In genomic region chr2:31245051-31245450, GRCm38 (mm10) we compare ENCODE assay signal across 8 mouse cellular contexts. TPM values are rescaled to one million over a fixed set of nuclear protein-coding genes. Genes with fewer than 3 reads are reported as not detected.
A peak's percentile ranks its signal among the peaks of the same experiment; 100 is the strongest.
DNase-seq lines count a peak whose midpoint lies in the region; ATAC-seq and TF ChIP-seq lines count a peak whose summit lies in the region.

No protein-coding gene starts in this region.

- 14% methylated on average over 5 of the region's 5 CpGs for WGBS in lung, embryonic 14.5 days
- WGBS in lung, adult 2 months = 26% methylated on average over 5 of the region's 5 CpGs
- 12% methylated on average over 5 of the region's 5 CpGs for WGBS in forebrain, embryonic 12.5 days
- 28% methylated on average over 5 of the region's 5 CpGs for WGBS in intestine, postnatal 0 days
- 15% methylated on average over 5 of the region's 5 CpGs for WGBS in neural tube, embryonic 15.5 days

- peak overlapping the region; percentile 82 for H3K9ac ChIP-seq in lung, embryonic 14.5 days
- peak overlapping the region; percentile 96 for H3K9ac ChIP-seq in forebrain, embryonic 12.5 days
- no peak overlapping the region; the same call in 1 of the 2 replicates for H3K9ac ChIP-seq in intestine, postnatal 0 days (ENCODE audit: low read depth, low read length)
- peak overlapping the region; percentile 99 for H3K9ac ChIP-seq in neural tube, embryonic 15.5 days (replicated peaks)

- no peak for TF ChIP-seq POLR2A in lung, adult 2 months (IDR thresholded peaks at IDR 0.05; ENCODE audit: borderline replicate concordance, extremely low read depth, low read depth, low read length)

- no peak for ATAC-seq in lung, embryonic 14.5 days (ENCODE audit: insufficient read depth)
- ATAC-seq in forebrain, embryonic 12.5 days (ENCODE audit: low FRiP score) = no peak; the same call in 1 of the 2 replicates
- no peak for ATAC-seq in intestine, postnatal 0 days
- no peak for ATAC-seq in neural tube, embryonic 15.5 days (ENCODE audit: low FRiP score)
- no peak for ATAC-seq in erythroblast, adult 5-6 weeks (replicated peaks; ENCODE audit: low FRiP score, poor library complexity, severe bottlenecking)

- DNase-seq in lung, embryonic 14.5 days = no peak
- no peak for DNase-seq in lung, adult 2 months
- no peak for DNase-seq in thymus, postnatal 0 days (ENCODE audit: low spot score)
- DNase-seq in adrenal gland, postnatal 4 days (ENCODE audit: low spot score in 2 of 2) = no peak

- H3K36me3 ChIP-seq in lung, embryonic 14.5 days (ENCODE audit: insufficient read depth) = no peaks in the 10 kb centered on the region
- peaks cover 8% of the 10 kb centered on the region for H3K36me3 ChIP-seq in forebrain, embryonic 12.5 days (replicated peaks)
- no peaks in the 10 kb centered on the region; the same call in 1 of the 2 replicates for H3K36me3 ChIP-seq in intestine, postnatal 0 days (ENCODE audit: control insufficient read depth, insufficient read depth)
- H3K36me3 ChIP-seq in neural tube, embryonic 15.5 days = 0 out of 2 replicates have a peak, but pooled peaks cover 3% of the 10 kb centered on the region

- H3K9me3 ChIP-seq in lung, embryonic 14.5 days (ENCODE audit: low read depth, low read length) = no peaks in the 10 kb centered on the region
- no peaks in the 10 kb centered on the region for H3K9me3 ChIP-seq in forebrain, embryonic 12.5 days
- no peaks in the 10 kb centered on the region for H3K9me3 ChIP-seq in intestine, postnatal 0 days (ENCODE audit: control insufficient read depth)
- no peaks in the 10 kb centered on the region for H3K9me3 ChIP-seq in neural tube, embryonic 15.5 days (replicated peaks)

- no peak for TF ChIP-seq CTCF in lung, embryonic 14.5 days (IDR thresholded peaks at IDR 0.05; ENCODE audit: low read depth)
- TF ChIP-seq CTCF in lung, adult 2 months (IDR thresholded peaks at IDR 0.05; ENCODE audit: insufficient read depth, low read length) = no peak
- no peak for TF ChIP-seq CTCF in intestine, postnatal 0 days (IDR thresholded peaks at IDR 0.05; ENCODE audit: low read depth)

- peaks cover 10% of the 10 kb centered on the region for H3K4me1 ChIP-seq in lung, embryonic 14.5 days (ENCODE audit: insufficient read depth)
- H3K4me1 ChIP-seq in lung, adult 2 months (ENCODE audit: control insufficient read depth, insufficient read depth, low read length) = peaks cover 3% of the 10 kb centered on the region; the same call in 1 of the 2 replicates
- H3K4me1 ChIP-seq in forebrain, embryonic 12.5 days = peaks cover 38% of the 10 kb centered on the region
- peaks cover 4% of the 10 kb centered on the region; the same call in 1 of the 2 replicates for H3K4me1 ChIP-seq in intestine, postnatal 0 days (replicated peaks; ENCODE audit: control insufficient read depth, insufficient read depth, low read length)
- H3K4me1 ChIP-seq in neural tube, embryonic 15.5 days = peaks cover 55% of the 10 kb centered on the region

- peak overlapping the region; percentile 96 for H3K4me2 ChIP-seq in lung, embryonic 14.5 days
- H3K4me2 ChIP-seq in forebrain, embryonic 12.5 days = peak overlapping the region; percentile 78
- peak overlapping the region; percentile 99 for H3K4me2 ChIP-seq in intestine, postnatal 0 days (replicated peaks; ENCODE audit: low read depth)
- peak overlapping the region; percentile 84 for H3K4me2 ChIP-seq in neural tube, embryonic 15.5 days

- H3K27ac ChIP-seq in lung, embryonic 14.5 days (ENCODE audit: low read depth) = no peak overlapping the region; the same call in 1 of the 2 replicates
- peak overlapping the region; percentile 83 for H3K27ac ChIP-seq in forebrain, embryonic 12.5 days
- no peak overlapping the region for H3K27ac ChIP-seq in intestine, postnatal 0 days (ENCODE audit: low read depth, low read length)
- peak overlapping the region; percentile 87 for H3K27ac ChIP-seq in neural tube, embryonic 15.5 days (replicated peaks)

- H3K27me3 ChIP-seq in lung, embryonic 14.5 days (ENCODE audit: insufficient read depth, low read length) = peaks cover 5% of the 10 kb centered on the region; the same call in 1 of the 2 replicates
- peaks cover 32% of the 10 kb centered on the region for H3K27me3 ChIP-seq in forebrain, embryonic 12.5 days
- peaks cover 4% of the 10 kb centered on the region; the same call in 1 of the 2 replicates for H3K27me3 ChIP-seq in intestine, postnatal 0 days (replicated peaks; ENCODE audit: control insufficient read depth, insufficient read depth, low read length)
- peaks cover 4% of the 10 kb centered on the region; the same call in 1 of the 2 replicates for H3K27me3 ChIP-seq in neural tube, embryonic 15.5 days (replicated peaks)

- peak overlapping the region; percentile 77 for H3K4me3 ChIP-seq in lung, embryonic 14.5 days (ENCODE audit: low read depth, low read length)
- no peak overlapping the region for H3K4me3 ChIP-seq in lung, adult 2 months (replicated peaks; ENCODE audit: extremely low read depth, low read depth, low read length)
- peak overlapping the region; percentile 92 for H3K4me3 ChIP-seq in forebrain, embryonic 12.5 days (replicated peaks)
- peak overlapping the region; percentile 70 for H3K4me3 ChIP-seq in intestine, postnatal 0 days (ENCODE audit: low read depth, low read length)
- peak overlapping the region; percentile 88 for H3K4me3 ChIP-seq in neural tube, embryonic 15.5 days (replicated peaks)

RNA-seq across cellular contexts. Expression of gene Ncs1, which starts 0.6 kb away (rescaled TPM):
- polyA plus RNA-seq in lung, embryonic 14.5 days (2014; fragmentation: Nextera tagmentation; extraction: Ambion mirVana) = 26.5 and 28.6 TPM in 2 replicates
- polyA plus RNA-seq in lung, adult 2 months (2012; rRNA removed) = 2.2 and 2.5 TPM in 2 replicates
- polyA plus RNA-seq in forebrain, embryonic 12.5 days (2016; fragmentation: Nextera tagmentation; extraction: Ambion mirVana) = 65.3 and 70.0 TPM in 2 replicates
- polyA plus RNA-seq in intestine, postnatal 0 days (2015; fragmentation: Nextera tagmentation; extraction: Ambion mirVana) = 8.4 and 8.5 TPM in 2 replicates
- 145 and 179 TPM in 2 replicates for polyA plus RNA-seq in neural tube, embryonic 15.5 days (2015; fragmentation: Nextera tagmentation; extraction: Ambion mirVana)
- total RNA-seq in erythroblast, adult 5-6 weeks (2015; ENCODE audit: low replicate concordance) = not detected in 2 replicates
- total RNA-seq in erythroblast, adult 5-6 weeks (2017; ENCODE audit: low replicate concordance) = not detected in 2 replicates
- polyA plus RNA-seq in thymus, postnatal 0 days (2015; fragmentation: Nextera tagmentation; extraction: Ambion mirVana) = 6.3 and 6.7 TPM in 2 replicates
- total RNA-seq in adrenal gland, postnatal 4 days (2021) = 10 to 100 TPM in 1 of 2 experiments, 1 to 10 TPM in 1; 8.0 to 15.4 TPM

Comparison
In these comparisons a context has a peak if more than half of its experiments do, and no peak if none do; other contexts are left out.
1. H3K27ac ChIP-seq: peak in forebrain, embryonic 12.5 days (single experiment) and neural tube, embryonic 15.5 days (single experiment); none in lung, embryonic 14.5 days (single experiment) and intestine, postnatal 0 days (single experiment).
2. Peak in every context shown above with its lines, with median percentiles within 50 percentile points of each other: H3K4me2 ChIP-seq.